In genomic region chr4:102045183-102046140, GRCm38 (mm10) we compare ENCODE assay signal across 12 mouse cellular contexts. TPM values are rescaled to one million over a fixed set of nuclear protein-coding genes. Genes with fewer than 3 reads are reported as not detected.
DNase-seq lines count a peak whose midpoint lies in the region; ATAC-seq and TF ChIP-seq lines count a peak whose summit lies in the region.
"Had no signal": no experiment of that assay in that cellular context is flagged by ENCODE, and none has a peak within 500 bp of the region (broad histone marks: within the 10 kb centered on the region; RNA-seq: fewer than 3 reads in every experiment).

No protein-coding gene starts in this region.

- H3K27me3 ChIP-seq in liver, embryonic 11.5 days (replicated peaks; ENCODE audit: control insufficient read depth, insufficient read depth, low read length) = no peaks in the 10 kb centered on the region
- no peaks in the 10 kb centered on the region for H3K27me3 ChIP-seq in heart, embryonic 11.5 days (ENCODE audit: control insufficient read depth, insufficient read depth, low read length)
- H3K27me3 ChIP-seq in forebrain, postnatal 0 days (ENCODE audit: insufficient read depth, low read length) = no peaks in the 10 kb centered on the region
- H3K27me3 ChIP-seq: limb, embryonic 12.5 days had no signal

- no peak for TF ChIP-seq CTCF in forebrain, postnatal 0 days (IDR thresholded peaks at IDR 0.05; ENCODE audit: low read depth)

- H3K27ac ChIP-seq in liver, embryonic 11.5 days (ENCODE audit: low read depth, low read length) = peak overlapping the region; percentile 8; the same call in 1 of the 2 replicates
- peak overlapping the region; percentile 76; the same call in 1 of the 2 replicates for H3K27ac ChIP-seq in heart, embryonic 11.5 days (ENCODE audit: low read depth, low read length)
- no peak overlapping the region for H3K27ac ChIP-seq in forebrain, postnatal 0 days (ENCODE audit: low read depth, low read length)
- H3K27ac ChIP-seq: limb, embryonic 12.5 days; stomach, postnatal 0 days had no signal

- H3K4me3 ChIP-seq in liver, embryonic 11.5 days (ENCODE audit: low read depth, low read length) = no peak overlapping the region
- H3K4me3 ChIP-seq in heart, embryonic 11.5 days (ENCODE audit: low read depth, low read length) = no peak overlapping the region
- no peak overlapping the region for H3K4me3 ChIP-seq in forebrain, postnatal 0 days (ENCODE audit: low read depth, low read length)
- H3K4me3 ChIP-seq: limb, embryonic 12.5 days had no signal

- H3K4me2 ChIP-seq in liver, embryonic 11.5 days = no peak overlapping the region
- no peak overlapping the region for H3K4me2 ChIP-seq in heart, embryonic 11.5 days
- no peak overlapping the region for H3K4me2 ChIP-seq in forebrain, postnatal 0 days (ENCODE audit: low read depth)
- H3K4me2 ChIP-seq: limb, embryonic 12.5 days had no signal

- H3K9me3 ChIP-seq in liver, embryonic 11.5 days (ENCODE audit: control insufficient read depth, low read length) = no peaks in the 10 kb centered on the region
- no peaks in the 10 kb centered on the region for H3K9me3 ChIP-seq in heart, embryonic 11.5 days (replicated peaks; ENCODE audit: control insufficient read depth, low read length)
- no peaks in the 10 kb centered on the region for H3K9me3 ChIP-seq in forebrain, postnatal 0 days (ENCODE audit: low read length)
- H3K9me3 ChIP-seq: limb, embryonic 12.5 days had no signal

- WGBS in liver, embryonic 11.5 days = 27% methylated on average over 6 of the region's 6 CpGs
- WGBS in heart, embryonic 11.5 days (ENCODE audit: insufficient replicate concordance) = 30% methylated on average over 6 of the region's 6 CpGs
- 81% methylated on average over 6 of the region's 6 CpGs for WGBS in forebrain, postnatal 0 days

- H3K4me1 ChIP-seq in liver, embryonic 11.5 days (replicated peaks; ENCODE audit: control insufficient read depth, insufficient read depth, low read length) = no peaks in the 10 kb centered on the region
- no peaks in the 10 kb centered on the region for H3K4me1 ChIP-seq in heart, embryonic 11.5 days (ENCODE audit: control insufficient read depth, insufficient read depth, low read length)
- H3K4me1 ChIP-seq in forebrain, postnatal 0 days (ENCODE audit: insufficient read depth) = no peaks in the 10 kb centered on the region

- H3K36me3 ChIP-seq in liver, embryonic 11.5 days (ENCODE audit: control insufficient read depth, insufficient read depth, low read length) = no peaks in the 10 kb centered on the region
- no peaks in the 10 kb centered on the region for H3K36me3 ChIP-seq in heart, embryonic 11.5 days (ENCODE audit: control insufficient read depth, insufficient read depth, low read length)
- H3K36me3 ChIP-seq in forebrain, postnatal 0 days (ENCODE audit: insufficient read depth) = no peaks in the 10 kb centered on the region
- H3K36me3 ChIP-seq: limb, embryonic 12.5 days had no signal

- H3K9ac ChIP-seq in liver, embryonic 11.5 days (ENCODE audit: low read depth, low read length) = no peak overlapping the region
- H3K9ac ChIP-seq in heart, embryonic 11.5 days (ENCODE audit: low read depth, low read length) = no peak overlapping the region
- no peak overlapping the region for H3K9ac ChIP-seq in forebrain, postnatal 0 days
- H3K9ac ChIP-seq: limb, embryonic 12.5 days had no signal

- peak; percentile 31; the same call in 1 of the 2 replicates for ATAC-seq in liver, embryonic 11.5 days (replicated peaks; ENCODE audit: low FRiP score)
- ATAC-seq in heart, embryonic 11.5 days (replicated peaks; ENCODE audit: insufficient number of reproducible peaks, low FRiP score, low TSS enrichment) = peak; percentile 69
- ATAC-seq in forebrain, postnatal 0 days = no peak

- DNase-seq in liver, embryonic 11.5 days (ENCODE audit: low spot score) = no peak
- DNase-seq in liver = no peak
- peak; percentile 46 to 70 for DNase-seq in kidney, postnatal 36 days
- no peak for DNase-seq in layer of hippocampus, adult 9-11 months
- DNase-seq in forebrain, postnatal 0 days = no peak
- DNase-seq in urinary bladder, postnatal 4 days (ENCODE audit: low spot score in 2 of 2) = no peak

RNA-seq across cellular contexts. Expression of gene Pde4b, which starts 41.9 kb away (rescaled TPM):
- polyA plus RNA-seq in liver, embryonic 11.5 days (2014; fragmentation: Nextera tagmentation; extraction: Ambion mirVana) = 9.2 and 11.5 TPM in 2 replicates
- polyA plus RNA-seq in heart, embryonic 11.5 days (2014; fragmentation: Nextera tagmentation; extraction: Ambion mirVana) = 21.5 and 23.9 TPM in 2 replicates
- total RNA-seq in forebrain, postnatal 0 days (2014; rRNA removed) = 62.9 and 76.2 TPM in 2 replicates
- polyA plus RNA-seq in forebrain, postnatal 0 days (2015; fragmentation: Nextera tagmentation; extraction: Ambion mirVana) = 37.7 and 49.7 TPM in 2 replicates

RNA-seq across cellular contexts. Expression of gene Gm12789, which starts 59.0 kb away (rescaled TPM):
- not detected in 2 replicates for polyA plus RNA-seq in liver, embryonic 11.5 days (2014; fragmentation: Nextera tagmentation; extraction: Ambion mirVana)
- not detected in 2 replicates for polyA plus RNA-seq in heart, embryonic 11.5 days (2014; fragmentation: Nextera tagmentation; extraction: Ambion mirVana)
- not detected in 2 replicates for total RNA-seq in forebrain, postnatal 0 days (2014; rRNA removed)
- polyA plus RNA-seq in forebrain, postnatal 0 days (2015; fragmentation: Nextera tagmentation; extraction: Ambion mirVana) = not detected in 2 replicates
- total RNA-seq: ES-E14; heart, postnatal 36 days had no signal
- polyA plus RNA-seq: embryonic facial prominence, embryonic 14.5 days; limb, embryonic 12.5 days; stomach, postnatal 0 days had no signal

Comparison
In these comparisons a context has a peak if more than half of its experiments do, and no peak if none do; other contexts are left out.
1. DNase-seq: peak in kidney, postnatal 36 days (2 of 2); none in liver, embryonic 11.5 days (single experiment), liver (single experiment), layer of hippocampus, adult 9-11 months (single experiment), forebrain, postnatal 0 days (single experiment) and urinary bladder, postnatal 4 days (0 of 2).